Mouse (Mus musculus) neural tube, embryonic 15.5 days (tissue): ENCODE data around the gene Depdc7. TPM values are rescaled to one million over a fixed set of nuclear protein-coding genes. Genes with fewer than 3 reads are reported as not detected.

Experiments
- ATAC-seq: fragments of 200-750 bp; cut with Nextera tagmentation; 2 replicates; pipeline ENCODE4 v1.8.0; 2017; ENCODE audit warnings: mild to moderate bottlenecking, moderate TSS enrichment, moderate library complexity; ENCODE audit not compliant: low FRiP score
- H3K27ac ChIP-seq: fragments of 300-500 bp; sonication (generic); replicated peaks from 2 replicates; pipeline ENCODE4 v1.5.1; 2015; ENCODE audit warnings: mild to moderate bottlenecking, inconsistent platforms
- H3K27me3 ChIP-seq: fragments of 300-500 bp; sonication (generic); replicated peaks from 2 replicates; pipeline ENCODE4 v1.6.1; 2015; ENCODE audit warnings: inconsistent platforms
- H3K36me3 ChIP-seq: fragments of 300-500 bp; sonication (generic); 2 replicates; pipeline ENCODE4 v1.6.1; 2015; ENCODE audit warnings: inconsistent platforms
- H3K4me1 ChIP-seq: fragments of 300-500 bp; sonication (generic); 2 replicates; pipeline ENCODE4 v1.6.1; 2015; ENCODE audit warnings: inconsistent platforms
- H3K4me2 ChIP-seq: fragments of 300-500 bp; sonication (generic); 2 replicates; pipeline ENCODE4 v1.6.1; 2015; ENCODE audit warnings: inconsistent platforms, mild to moderate bottlenecking, moderate library complexity
- H3K4me3 ChIP-seq: fragments of 300-500 bp; sonication (generic); replicated peaks from 2 replicates; pipeline ENCODE4 v1.5.1; 2015; ENCODE audit warnings: mild to moderate bottlenecking, inconsistent platforms
- H3K9ac ChIP-seq: fragments of 300-500 bp; sonication (generic); replicated peaks from 2 replicates; pipeline ENCODE4 v1.6.1; 2015; ENCODE audit warnings: mild to moderate bottlenecking, inconsistent platforms
- H3K9me3 ChIP-seq: fragments of 300-500 bp; sonication (generic); replicated peaks from 2 replicates; pipeline ENCODE4 v1.6.1; 2016; ENCODE audit warnings: inconsistent platforms
- WGBS: fragments of 180-500 bp; shearing (Covaris S2); methylation state at CpG from one replicate; pipeline ENCODE4 v1.1.7; 2015; ENCODE audit warnings: mixed read lengths; 5-methylcytosine and 5-hydroxymethylcytosine counted together
- polyA plus RNA-seq: library from polyadenylated mRNA; unstranded; fragments of >200 nt; fragmentation: Nextera tagmentation; extraction: Ambion mirVana; gene quantifications from 2 replicates; pipeline ENCODE4 v1.2.1, GENCODE M21; 2015

The Depdc7 gene
- polyA plus RNA-seq, 1 experiment from 2014 or later = 1.1 TPM

GRCm38 (mm10) chr2:104714254-104714691, 28.4 kb downstream of the Depdc7 start:
- Histone ChIP-seq H3K27ac (no peak overlapping the region), H3K9ac (no peak overlapping the region), H3K4me1 (peaks cover 25% of the 10 kb centered on the region), H3K4me2 (no peak overlapping the region), H3K9me3 (no peaks in the 10 kb centered on the region), H3K4me3 (no peak overlapping the region), H3K36me3 (no peaks in the 10 kb centered on the region), H3K27me3 (0 out of 2 replicates have a peak, but pooled peaks cover 4% of the 10 kb centered on the region)
- WGBS = 37% methylated on average over 15 of the region's 15 CpGs
- no peak for ATAC-seq

GRCm38 (mm10) chr2:104712486-104712809, 30.2 kb downstream of the Depdc7 start:
- Histone ChIP-seq H3K9me3 (no peaks in the 10 kb centered on the region), H3K4me2 (peak overlapping the region; percentile 77), H3K27ac (peak overlapping the region; percentile 92), H3K36me3 (no peaks in the 10 kb centered on the region), H3K4me1 (peaks cover 25% of the 10 kb centered on the region), H3K27me3 (0 out of 2 replicates have a peak, but pooled peaks cover 4% of the 10 kb centered on the region), H3K9ac (peak overlapping the region; percentile 75), H3K4me3 (peak overlapping the region; percentile 83)
- 2% methylated on average over 7 of the region's 7 CpGs for WGBS
- no peak; the same call in 1 of the 2 replicates for ATAC-seq

GRCm38 (mm10) chr2:104711585-104712485, 30.8 kb downstream of the Depdc7 start, which contains the start of gene Tcp11l1:
Gene Tcp11l1, minus strand, starts transcription at chr2:104712169.
- ATAC-seq = peak; percentile 97
- Histone ChIP-seq H3K4me2 (peak within 1 kb of the TSS; percentile 77), H3K9me3 (no peaks in the 10 kb centered on the region), H3K4me1 (peaks cover 25% of the 10 kb centered on the region), H3K9ac (peak within 1 kb of the TSS; percentile 75), H3K36me3 (no peaks in the 10 kb centered on the region), H3K27ac (peak within 1 kb of the TSS; percentile 92), H3K4me3 (peak within 1 kb of the TSS; percentile 83), H3K27me3 (0 out of 2 replicates have a peak, but pooled peaks cover 4% of the 10 kb centered on the region)
- under 1% methylated on average over 77 of the region's 99 CpGs for WGBS

GRCm38 (mm10) chr2:104710670-104711370, 31.9 kb downstream of the Depdc7 start:
- Histone ChIP-seq H3K36me3 (peaks cover 5% of the 10 kb centered on the region; the same call in 1 of the 2 replicates), H3K27me3 (0 out of 2 replicates have a peak, but pooled peaks cover 4% of the 10 kb centered on the region), H3K9me3 (no peaks in the 10 kb centered on the region), H3K9ac (peak overlapping the region; percentile 75), H3K4me3 (peak overlapping the region; percentile 83), H3K4me2 (peak overlapping the region; percentile 77), H3K4me1 (peaks cover 25% of the 10 kb centered on the region), H3K27ac (peak overlapping the region; percentile 92; the same call in 1 of the 2 replicates)
- peak; percentile 7 for ATAC-seq
- 17% methylated on average over 6 of the region's 6 CpGs for WGBS

GRCm38 (mm10) chr2:104709786-104710337, 32.8 kb downstream of the Depdc7 start:
- Histone ChIP-seq H3K27ac (no peak overlapping the region), H3K36me3 (peaks cover 14% of the 10 kb centered on the region), H3K27me3 (0 out of 2 replicates have a peak, but pooled peaks cover 4% of the 10 kb centered on the region), H3K4me3 (no peak overlapping the region), H3K9ac (no peak overlapping the region), H3K4me2 (0 out of 2 replicates have a peak overlapping the region, but pooled peaks have one; percentile 77), H3K4me1 (peaks cover 25% of the 10 kb centered on the region), H3K9me3 (no peaks in the 10 kb centered on the region)
- no peak for ATAC-seq
- 60% methylated on average over 6 of the region's 6 CpGs for WGBS

- Histone ChIP-seq H3K9me3 (no peaks in the 10 kb centered on the region), H3K27me3 (no peaks in the 10 kb centered on the region), H3K9ac (no peak overlapping the region), H3K4me1 (no peaks in the 10 kb centered on the region), H3K36me3 (peaks cover 28% of the 10 kb centered on the region), H3K4me2 (no peak overlapping the region), H3K27ac (no peak overlapping the region), H3K4me3 (no peak overlapping the region)
- 85% methylated on average over 3 of the region's 3 CpGs for WGBS
- ATAC-seq = no peak
These were observed 38.3 kb downstream of the Depdc7 start for GRCm38 (mm10) chr2:104704355-104704754.

GRCm38 (mm10) chr2:104703158-104703557, 39.5 kb downstream of the Depdc7 start:
- H3K4me3 ChIP-seq = no peak overlapping the region
- no peak for ATAC-seq
- H3K27me3 ChIP-seq = no peaks in the 10 kb centered on the region
- 58% methylated on average over 3 of the region's 3 CpGs for WGBS
- no peaks in the 10 kb centered on the region for H3K9me3 ChIP-seq
- H3K36me3 ChIP-seq = peaks cover 36% of the 10 kb centered on the region
- H3K4me1 ChIP-seq = no peaks in the 10 kb centered on the region
- H3K9ac ChIP-seq = no peak overlapping the region
- no peak overlapping the region for H3K27ac ChIP-seq
- H3K4me2 ChIP-seq = no peak overlapping the region

- Histone ChIP-seq H3K4me3 (no peak overlapping the region), H3K4me2 (no peak overlapping the region), H3K27ac (no peak overlapping the region), H3K36me3 (peaks cover 23% of the 10 kb centered on the region), H3K9ac (no peak overlapping the region), H3K9me3 (no peaks in the 10 kb centered on the region), H3K27me3 (no peaks in the 10 kb centered on the region), H3K4me1 (no peaks in the 10 kb centered on the region)
- 89% methylated on average over 11 of the region's 11 CpGs for WGBS
- no peak for ATAC-seq
These were observed 43.0 kb downstream of the Depdc7 start for GRCm38 (mm10) chr2:104699659-104700058.

GRCm38 (mm10) chr2:104692551-104692950, 50.1 kb downstream of the Depdc7 start:
- no peaks in the 10 kb centered on the region for H3K27me3 ChIP-seq
- peaks cover 3% of the 10 kb centered on the region; the same call in 1 of the 2 replicates for H3K36me3 ChIP-seq
- H3K27ac ChIP-seq = no peak overlapping the region
- no peaks in the 10 kb centered on the region for H3K9me3 ChIP-seq
- no peak overlapping the region for H3K9ac ChIP-seq
- no peaks in the 10 kb centered on the region for H3K4me1 ChIP-seq
- ATAC-seq = no peak
- WGBS = 63% methylated on average over 2 of the region's 2 CpGs
- H3K4me3 ChIP-seq = no peak overlapping the region
- H3K4me2 ChIP-seq = no peak overlapping the region

GRCm38 (mm10) chr2:104690720-104691119, 52.0 kb downstream of the Depdc7 start:
- no peak for ATAC-seq
- Histone ChIP-seq H3K27ac (no peak overlapping the region), H3K9me3 (no peaks in the 10 kb centered on the region), H3K4me3 (no peak overlapping the region), H3K9ac (no peak overlapping the region), H3K4me2 (no peak overlapping the region), H3K36me3 (peaks cover 3% of the 10 kb centered on the region; the same call in 1 of the 2 replicates), H3K27me3 (no peaks in the 10 kb centered on the region), H3K4me1 (no peaks in the 10 kb centered on the region)
- WGBS = 90% methylated on average over 4 of the region's 4 CpGs

GRCm38 (mm10) chr2:104688724-104689123, 54.0 kb downstream of the Depdc7 start:
- Histone ChIP-seq H3K4me1 (peaks cover 3% of the 10 kb centered on the region), H3K27ac (no peak overlapping the region), H3K9ac (no peak overlapping the region), H3K4me3 (no peak overlapping the region), H3K9me3 (no peaks in the 10 kb centered on the region), H3K27me3 (no peaks in the 10 kb centered on the region), H3K36me3 (peaks cover 7% of the 10 kb centered on the region), H3K4me2 (no peak overlapping the region)
- no peak for ATAC-seq
- WGBS = 66% methylated on average over 8 of the region's 8 CpGs
